Mouse (Mus musculus): ENCODE data around the gene Nos1ap.

GRCm38 (mm10) chr1:170445458-170445857 lies 144.2 kb downstream of the Nos1ap start:
- no peak for TF ChIP-seq CTCF (IDR thresholded peaks at IDR 0.05; ENCODE audit: borderline replicate concordance, extremely low read depth, insufficient read depth, insufficient read length)
- no peak for TF ChIP-seq POLR2A (IDR thresholded peaks at IDR 0.05; ENCODE audit: borderline replicate concordance, extremely low read depth, insufficient read depth, insufficient read length, poor library complexity, severe bottlenecking)
